9 mouse cellular contexts compared by ENCODE assay signal in the genomic region with DNA sequence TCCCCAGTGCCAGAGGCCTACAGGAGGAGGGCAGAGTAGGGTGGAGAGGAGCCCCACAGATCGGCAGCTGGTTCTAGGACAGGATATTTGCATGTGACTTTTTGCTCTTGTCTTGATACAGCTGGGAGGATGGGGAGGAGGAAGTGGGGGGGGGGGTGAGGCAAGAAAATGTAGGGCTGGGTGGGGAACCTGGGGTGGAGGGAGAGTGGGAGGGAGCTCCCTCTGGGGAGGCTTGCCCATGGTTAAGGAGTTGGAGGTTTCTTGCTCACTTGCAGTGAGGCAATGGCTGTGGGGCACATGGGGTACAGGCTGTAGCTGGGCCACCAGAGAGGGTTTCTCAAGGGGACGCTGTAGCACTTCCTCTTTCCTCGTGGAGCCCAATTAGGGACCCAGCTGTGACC. TPM values are rescaled to one million over a fixed set of nuclear protein-coding genes. Genes with fewer than 3 reads are reported as not detected.
A peak's percentile ranks its signal among the peaks of the same experiment; 100 is the strongest.
DNase-seq lines count a peak whose midpoint lies in the region; ATAC-seq and TF ChIP-seq lines count a peak whose summit lies in the region.
"Had no signal": no experiment of that assay in that cellular context is flagged by ENCODE, and none has a peak within 500 bp of the region (broad histone marks: within the 10 kb centered on the region; RNA-seq: fewer than 3 reads in every experiment).

No protein-coding gene starts in this region.

- H3K4me3 ChIP-seq in gastrocnemius, adult 2 months, result no peak overlapping the region; the same call in 1 of the 2 replicates
- H3K4me3 ChIP-seq in hindbrain, embryonic 14.5 days (replicated peaks; ENCODE audit: low read length), result no peak overlapping the region
- no peak overlapping the region for H3K4me3 ChIP-seq in left cerebral cortex, adult 2 months

- WGBS in hindbrain, embryonic 14.5 days, result 60% methylated on average over 3 of the region's 3 CpGs

- H3K27me3 ChIP-seq in hindbrain, embryonic 14.5 days (ENCODE audit: control insufficient read depth, insufficient read depth, low read length), result no peaks in the 10 kb centered on the region

- H3K9me3 ChIP-seq in hindbrain, embryonic 14.5 days (ENCODE audit: control insufficient read depth, low read length), result no peaks in the 10 kb centered on the region

- peak overlapping the region; percentile 16; the same call in 1 of the 2 replicates for H3K9ac ChIP-seq in hindbrain, embryonic 14.5 days

- no peak for ATAC-seq in hindbrain, embryonic 14.5 days (ENCODE audit: low FRiP score)
- ATAC-seq in monocyte, adult 5-6 weeks (replicated peaks; ENCODE audit: insufficient number of reproducible peaks, low FRiP score, low TSS enrichment, poor library complexity, severe bottlenecking), result peak; percentile 64

- intact Hi-C loops in gastrocnemius, adult 2 months (cut with DNase I), result no loop called here
- intact Hi-C loops in left cerebral cortex, adult 2 months (cut with DNase I), result no loop called here

- peak overlapping the region; percentile 95 for H3K27ac ChIP-seq in gastrocnemius, adult 2 months
- no peak overlapping the region for H3K27ac ChIP-seq in hindbrain, embryonic 14.5 days
- no peak overlapping the region for H3K27ac ChIP-seq in left cerebral cortex, adult 2 months

- DNase-seq in gastrocnemius, adult 2 months, result no peak
- DNase-seq in gastrocnemius, adult 8-10 months (ENCODE audit: low spot score in 2 of 2), result no peak
- DNase-seq in CD4-positive helper T cell, adult 2 months (ENCODE audit: low read depth, low spot score), result peak; percentile 79
- no peak for DNase-seq in hindbrain, embryonic 14.5 days (ENCODE audit: low spot score)
- no peak for DNase-seq in kidney, postnatal 36 days
- no peak for DNase-seq in left cerebral cortex, adult 18-20 months (ENCODE audit: low spot score in 2 of 2)
- DNase-seq in left cerebral cortex, adult 2 months (ENCODE audit: extremely low spot score in 1 of 2, low spot score in 2 of 2), result no peak

- no peak for TF ChIP-seq CTCF in gastrocnemius, adult 2 months (IDR thresholded peaks at IDR 0.05)
- TF ChIP-seq CTCF in left cerebral cortex, adult 2 months (IDR thresholded peaks at IDR 0.05), result no peak

- H3K4me2 ChIP-seq in hindbrain, embryonic 14.5 days (replicated peaks), result no peak overlapping the region

- H3K4me1 ChIP-seq in hindbrain, embryonic 14.5 days (replicated peaks; ENCODE audit: control insufficient read depth, insufficient read depth, low read length), result peaks cover 18% of the 10 kb centered on the region

- peaks cover 25% of the 10 kb centered on the region for H3K36me3 ChIP-seq in hindbrain, embryonic 14.5 days (replicated peaks; ENCODE audit: control insufficient read depth, insufficient read depth)

RNA-seq across cellular contexts. Expression of a gene that starts 2.7 kb away (rescaled TPM):
- 1 to 10 TPM; 9.6 to 10.0 TPM for total RNA-seq in gastrocnemius, adult 2 months (2021)
- total RNA-seq in gastrocnemius, adult 8-10 months (2022), result 1 to 10 TPM; 6.9 to 9.7 (median 9.4) TPM
- 41.9 and 42.7 TPM in 2 replicates for polyA plus RNA-seq in hindbrain, embryonic 14.5 days (2014; fragmentation: Nextera tagmentation; extraction: Ambion mirVana)
- 179 to 219 TPM (median 207 TPM) in 3 replicates for total RNA-seq in monocyte, adult 5-6 weeks (2017)
- total RNA-seq in left cerebral cortex, adult 18-20 months (2021), result 10 to 100 TPM; 63.2 to 64.6 TPM
- 10 to 100 TPM; 61.2 to 66.2 TPM for total RNA-seq in left cerebral cortex, adult 2 months (2021)

RNA-seq across cellular contexts. Expression of a gene that starts 16.5 kb away (rescaled TPM):
- under 1 TPM; 0.18 to 0.22 TPM for total RNA-seq in gastrocnemius, adult 2 months (2021)
- total RNA-seq in gastrocnemius, adult 8-10 months (2022), result under 1 TPM in 2 of 4 experiments, not detected in 2; 0.20 to 0.39 TPM
- 6.3 and 8.9 TPM in 2 replicates for polyA plus RNA-seq in hindbrain, embryonic 14.5 days (2014; fragmentation: Nextera tagmentation; extraction: Ambion mirVana)
- 2.2 to 3.8 TPM in 2 of 3 replicates, not detected in the other for total RNA-seq in monocyte, adult 5-6 weeks (2017)
- total RNA-seq in left cerebral cortex, adult 18-20 months (2021), result 10 to 100 TPM; 66.6 to 70.1 TPM
- total RNA-seq in left cerebral cortex, adult 2 months (2021), result 10 to 100 TPM; 77.6 to 80.2 TPM
- total RNA-seq: megakaryocyte-erythroid progenitor cell, adult 5-6 weeks had no signal

RNA-seq across cellular contexts. Expression of a gene that starts 20.9 kb away (rescaled TPM):
- not detected for total RNA-seq in gastrocnemius, adult 2 months (2021)
- total RNA-seq in gastrocnemius, adult 8-10 months (2022), result not detected
- polyA plus RNA-seq in hindbrain, embryonic 14.5 days (2014; fragmentation: Nextera tagmentation; extraction: Ambion mirVana), result 0.09 and 0.34 TPM in 2 replicates
- total RNA-seq in monocyte, adult 5-6 weeks (2017), result 0.11 to 0.95 TPM in 2 of 3 replicates, not detected in the other
- total RNA-seq in left cerebral cortex, adult 18-20 months (2021), result under 1 TPM; 0.33 to 0.68 TPM
- total RNA-seq in left cerebral cortex, adult 2 months (2021), result 1 to 10 TPM in 1 of 2 experiments, under 1 TPM in 1; 0.95 to 1.3 TPM
- total RNA-seq: megakaryocyte-erythroid progenitor cell, adult 5-6 weeks had no signal

RNA-seq across cellular contexts. Expression of a gene that starts 32.5 kb away (rescaled TPM):
- total RNA-seq in gastrocnemius, adult 2 months (2021), result not detected
- total RNA-seq in gastrocnemius, adult 8-10 months (2022), result not detected
- 0.81 and 1.5 TPM in 2 replicates for polyA plus RNA-seq in hindbrain, embryonic 14.5 days (2014; fragmentation: Nextera tagmentation; extraction: Ambion mirVana)
- total RNA-seq in monocyte, adult 5-6 weeks (2017), result not detected in 3 replicates
- not detected for total RNA-seq in left cerebral cortex, adult 18-20 months (2021)
- not detected for total RNA-seq in left cerebral cortex, adult 2 months (2021)
- total RNA-seq: megakaryocyte-erythroid progenitor cell, adult 5-6 weeks had no signal

RNA-seq across cellular contexts. Expression of a gene that starts 40.4 kb away (rescaled TPM):
- 1 to 10 TPM; 4.9 to 7.7 TPM for total RNA-seq in gastrocnemius, adult 2 months (2021)
- 1 to 10 TPM; 2.9 to 4.0 (median 3.4) TPM for total RNA-seq in gastrocnemius, adult 8-10 months (2022)
- 406 and 416 TPM in 2 replicates for polyA plus RNA-seq in hindbrain, embryonic 14.5 days (2014; fragmentation: Nextera tagmentation; extraction: Ambion mirVana)
- 0.58 TPM in 1 of 3 replicates, not detected in the others for total RNA-seq in monocyte, adult 5-6 weeks (2017)
- 100 to 1,000 TPM; 263 to 271 TPM for total RNA-seq in left cerebral cortex, adult 18-20 months (2021)
- 100 to 1,000 TPM; 303 to 325 TPM for total RNA-seq in left cerebral cortex, adult 2 months (2021)
- total RNA-seq: megakaryocyte-erythroid progenitor cell, adult 5-6 weeks had no signal

Comparison
In these comparisons a context has a peak if more than half of its experiments do, and no peak if none do; other contexts are left out.
1. RNA of a gene that starts 2.7 kb away (total RNA-seq): 179 to 219 TPM in monocyte, adult 5-6 weeks, 61.2 to 66.2 TPM in left cerebral cortex, adult 2 months and 63.2 to 64.6 TPM in left cerebral cortex, adult 18-20 months; 9.6 to 10.0 TPM in gastrocnemius, adult 2 months and 6.9 to 9.7 TPM in gastrocnemius, adult 8-10 months; every median in the first group is over 4 times any median in the second.
2. RNA of a gene that starts 16.5 kb away (total RNA-seq): 77.6 to 80.2 TPM in left cerebral cortex, adult 2 months and 66.6 to 70.1 TPM in left cerebral cortex, adult 18-20 months; 0.18 to 0.22 TPM in gastrocnemius, adult 2 months, 0.20 to 0.39 TPM in gastrocnemius, adult 8-10 months and 2.2 to 3.8 TPM in monocyte, adult 5-6 weeks; every median in the first group is over 10 times any median in the second.